Mouse (Mus musculus) hindbrain, embryonic 12.5 days (tissue): Measurements from ENCODE around the gene Pacsin2. TPM values are rescaled to one million over a fixed set of nuclear protein-coding genes. Genes with fewer than 3 reads are reported as not detected.
"Not testable (repeated sequence)": the region's sequence is repeated elsewhere in the genome, so short reads cannot be mapped to it uniquely, and the experiment has no call there.

Source experiments
- ATAC-seq: fragments of 200-750 bp; cut with Nextera tagmentation; 2 replicates; pipeline ENCODE4 v1.8.0; 2017; ENCODE audit warnings: moderate TSS enrichment; ENCODE audit not compliant: low FRiP score
- H3K27ac ChIP-seq: fragments of 300-500 bp; sonication (generic); 2 replicates; pipeline ENCODE4 v1.5.1; 2016; ENCODE audit warnings: mild to moderate bottlenecking
- H3K27me3 ChIP-seq: fragments of 300-500 bp; sonication (generic); 2 replicates; pipeline ENCODE4 v1.6.1; 2016; ENCODE audit warnings: mild to moderate bottlenecking
- H3K36me3 ChIP-seq: fragments of 300-500 bp; sonication (generic); 2 replicates; pipeline ENCODE4 v1.6.1; 2016; ENCODE audit warnings: mild to moderate bottlenecking
- H3K4me1 ChIP-seq: fragments of 300-500 bp; sonication (generic); 2 replicates; pipeline ENCODE4 v1.6.1; 2016
- H3K4me2 ChIP-seq: fragments of 300-500 bp; sonication (generic); replicated peaks from 2 replicates; pipeline ENCODE4 v1.6.1; 2016; ENCODE audit warnings: mild to moderate bottlenecking
- H3K4me3 ChIP-seq: fragments of 300-500 bp; sonication (generic); 2 replicates; pipeline ENCODE4 v1.5.1; 2016; ENCODE audit warnings: mild to moderate bottlenecking
- H3K9ac ChIP-seq: fragments of 300-500 bp; sonication (generic); 2 replicates; pipeline ENCODE4 v1.6.1; 2016; ENCODE audit warnings: mild to moderate bottlenecking, moderate library complexity
- H3K9me3 ChIP-seq: fragments of 300-500 bp; sonication (generic); replicated peaks from 2 replicates; pipeline ENCODE4 v1.6.1; 2016; ENCODE audit warnings: mild to moderate bottlenecking
- WGBS: fragments of 180-500 bp; shearing (Covaris S2); methylation state at CpG from one replicate; pipeline ENCODE4 v1.1.7; 2016; 5-methylcytosine and 5-hydroxymethylcytosine counted together
- polyA plus RNA-seq: library from polyadenylated mRNA; unstranded; fragments of >200 nt; fragmentation: Nextera tagmentation; extraction: Ambion mirVana; gene quantifications from 2 replicates; pipeline ENCODE4 v1.2.1, GENCODE M21; 2016

Pacsin2 gene
- 46.9 and 47.7 TPM in 2 replicates for polyA plus RNA-seq

DNA sequence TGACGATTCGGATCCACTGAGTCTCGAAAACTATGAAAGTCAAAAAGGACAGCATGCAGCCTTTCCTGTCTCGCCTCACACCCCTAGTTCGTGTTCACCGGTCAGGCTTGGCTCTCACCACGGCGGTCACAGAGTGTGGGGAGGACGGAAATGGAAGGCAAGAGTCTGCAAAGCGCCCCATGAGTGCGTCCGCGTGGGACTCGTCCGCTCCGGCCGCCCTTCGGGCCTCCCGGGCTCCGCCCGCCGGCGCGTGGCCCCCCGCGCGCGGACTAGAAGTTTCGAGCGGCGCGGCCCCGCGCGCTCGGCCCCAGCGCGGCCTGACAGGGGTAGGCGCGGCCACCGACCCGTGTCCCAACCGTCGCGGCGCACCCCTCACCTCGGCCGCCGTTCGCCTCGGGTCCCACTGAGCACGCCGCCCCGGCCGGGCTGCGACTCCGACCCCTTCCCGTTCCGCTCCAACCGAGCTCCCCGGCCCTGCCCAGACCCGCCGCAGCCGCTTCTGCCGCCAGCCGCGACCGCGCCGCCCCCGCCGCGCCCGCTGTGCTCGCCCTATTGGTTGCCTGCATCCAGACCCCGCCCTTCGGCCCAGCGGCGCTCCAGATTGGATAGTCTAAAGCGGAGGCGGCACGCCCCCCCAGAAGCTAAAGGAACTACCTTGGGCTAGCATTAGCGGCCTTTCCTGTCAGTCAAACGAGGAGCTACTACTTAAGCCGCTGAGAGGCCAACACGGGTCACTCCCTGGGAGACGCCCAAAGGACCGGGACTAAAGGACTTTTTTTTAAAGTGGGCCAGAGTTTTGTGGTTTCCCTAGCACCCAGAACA lies at the start of gene Pacsin2:
Pacsin2 (minus strand) TSS at position 524 of the 822 bp plus-strand sequence.
- H3K36me3 ChIP-seq: no peaks in the 10 kb centered on the region
- no peaks in the 10 kb centered on the region for H3K27me3 ChIP-seq
- peak within 1 kb of the TSS; percentile 40; the same call in 1 of the 2 replicates for H3K27ac ChIP-seq
- H3K9me3 ChIP-seq: no peaks in the 10 kb centered on the region
- peak within 1 kb of the TSS; percentile 82 for H3K4me2 ChIP-seq
- peak; percentile 98 for ATAC-seq
- peak within 1 kb of the TSS; percentile 85 for H3K9ac ChIP-seq
- WGBS: under 1% methylated on average over 83 of the region's 88 CpGs
- H3K4me1 ChIP-seq: peaks cover 10% of the 10 kb centered on the region
- H3K4me3 ChIP-seq: peak within 1 kb of the TSS; percentile 77

DNA sequence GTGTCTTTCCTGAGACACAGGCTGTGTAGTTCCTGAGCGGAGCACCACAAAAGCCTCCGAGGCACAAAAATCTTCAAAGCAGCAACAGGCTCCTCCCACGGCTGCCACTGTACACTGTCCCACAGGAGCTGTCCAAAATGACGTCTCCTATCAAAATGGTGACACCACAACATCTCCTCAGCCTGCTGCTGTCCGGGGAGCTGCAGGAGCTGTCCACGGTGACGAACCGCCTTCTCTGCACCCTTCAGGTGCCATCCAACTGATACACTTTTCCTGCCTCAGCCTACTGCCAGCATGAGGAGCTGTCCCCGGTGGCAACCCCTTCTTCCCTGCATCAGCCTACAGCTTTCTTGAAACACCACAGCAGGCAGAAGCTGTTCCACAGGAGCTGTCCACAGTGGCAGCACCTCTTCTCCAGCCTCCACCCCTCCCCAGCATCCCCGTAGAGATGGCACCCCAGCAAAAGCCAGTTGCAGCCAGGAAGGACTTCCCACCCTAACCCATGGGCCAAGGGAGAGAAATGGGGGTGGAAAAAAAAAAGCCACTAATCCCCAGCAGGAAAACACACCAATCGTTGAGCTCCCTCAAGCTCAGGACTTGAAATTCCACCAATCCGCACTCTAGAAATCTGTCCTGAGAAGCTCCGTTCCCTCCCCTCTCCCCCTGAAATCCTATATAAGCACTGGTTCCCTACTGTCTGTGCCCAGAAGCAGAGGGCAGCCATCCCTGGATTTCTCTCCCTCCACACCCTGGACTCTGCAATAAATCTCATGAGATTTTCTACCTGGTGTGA lies 48.3 kb upstream of the Pacsin2 start:
- Histone ChIP-seq H3K27me3 (no peaks in the 10 kb centered on the region), H3K36me3 (no peaks in the 10 kb centered on the region), H3K9ac (no peak overlapping the region), H3K4me1 (peaks cover 13% of the 10 kb centered on the region), H3K27ac (no peak overlapping the region), H3K4me2 (no peak overlapping the region), H3K4me3 (no peak overlapping the region), H3K9me3 (no peaks in the 10 kb centered on the region)
- 83% methylated on average over 13 of the region's 13 CpGs for WGBS
- no peak for ATAC-seq

DNA sequence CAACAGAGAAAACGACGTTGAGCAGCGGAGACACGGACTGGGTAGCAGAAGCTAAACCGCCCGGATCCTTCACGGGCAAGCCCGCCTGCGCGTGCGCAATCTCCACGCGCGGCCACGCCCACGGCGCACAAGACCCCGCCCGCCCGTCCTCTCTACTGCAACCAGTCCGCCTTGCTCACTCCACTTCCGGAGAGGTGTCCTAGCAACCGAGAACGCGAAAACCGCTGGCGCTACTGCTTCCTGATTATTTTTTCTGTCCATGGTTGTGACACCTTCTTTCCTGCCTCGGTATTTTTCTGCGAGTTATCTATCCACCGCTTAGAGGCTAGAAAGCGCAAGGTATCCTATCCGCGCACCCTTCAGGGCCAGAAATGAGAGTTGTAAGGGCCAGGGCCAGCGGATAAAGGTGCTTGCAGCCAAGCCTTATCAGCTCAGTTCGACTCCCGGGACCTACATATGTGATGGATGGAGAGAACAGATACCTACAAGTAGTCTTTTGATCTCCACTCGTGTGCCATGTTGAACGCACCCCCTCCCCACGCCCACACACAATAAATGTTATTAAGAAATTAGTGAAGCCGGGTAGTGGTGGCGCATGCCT lies 46.5 kb upstream of the Pacsin2 start, which contains the start of gene Ttll1:
Ttll1 (minus strand) TSS at position 89 of the 601 bp plus-strand sequence.
- WGBS: 13% methylated on average over 41 of the region's 41 CpGs
- peak; percentile 95 for ATAC-seq
- peak within 1 kb of the TSS; percentile 60 for H3K4me3 ChIP-seq

GRCm38 (mm10) chr15:83509950-83510804 lies 45.8 kb upstream of the Pacsin2 start:
- ATAC-seq: peak; percentile 89

More for the DNA sequence above, 46.5 kb upstream of the Pacsin2 start, which contains the start of gene Ttll1:
- peak within 1 kb of the TSS; percentile 73 for H3K9ac ChIP-seq
- no peaks in the 10 kb centered on the region for H3K9me3 ChIP-seq
- H3K27ac ChIP-seq: peak within 1 kb of the TSS; percentile 88
- H3K27me3 ChIP-seq: no peaks in the 10 kb centered on the region
- H3K4me1 ChIP-seq: peaks cover 13% of the 10 kb centered on the region
- peak within 1 kb of the TSS; percentile 71 for H3K4me2 ChIP-seq
- no peaks in the 10 kb centered on the region for H3K36me3 ChIP-seq

DNA sequence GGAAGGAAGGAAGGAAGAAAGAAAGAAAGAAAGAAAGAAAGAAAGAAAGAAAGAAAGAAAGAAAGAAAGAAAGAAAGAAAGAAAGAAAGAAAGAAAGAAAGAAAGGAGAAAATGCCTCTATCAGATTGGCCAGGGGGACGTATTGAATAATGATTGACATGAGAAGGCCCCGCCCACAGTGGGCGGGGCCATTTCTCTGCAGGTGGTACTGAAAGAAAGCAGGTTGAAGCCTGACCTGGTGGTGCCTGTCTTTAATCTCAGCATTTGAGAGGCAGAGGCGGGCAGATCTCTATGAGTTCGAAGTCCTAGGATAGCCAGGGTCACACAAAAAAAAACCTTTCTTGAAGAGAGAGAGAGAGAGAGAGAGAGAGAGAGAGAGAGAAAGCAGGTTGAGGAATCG lies 37.1 kb upstream of the Pacsin2 start:
- not testable (repeated sequence) for H3K27me3 ChIP-seq, H3K4me3 ChIP-seq, H3K9ac ChIP-seq, H3K4me1 ChIP-seq, H3K4me2 ChIP-seq, H3K27ac ChIP-seq, H3K9me3 ChIP-seq, ATAC-seq
- H3K36me3 ChIP-seq: peaks cover 77% of the 10 kb centered on the region
- 72% methylated on average over 6 of the region's 6 CpGs for WGBS

More at GRCm38 (mm10) chr15:83509950-83510804, 45.8 kb upstream of the Pacsin2 start:
- Histone ChIP-seq H3K9me3 (no peaks in the 10 kb centered on the region), H3K4me1 (peaks cover 13% of the 10 kb centered on the region), H3K36me3 (peaks cover 4% of the 10 kb centered on the region; the same call in 1 of the 2 replicates), H3K9ac (peak overlapping the region; percentile 73), H3K27me3 (no peaks in the 10 kb centered on the region), H3K4me3 (peak overlapping the region; percentile 60), H3K4me2 (peak overlapping the region; percentile 71), H3K27ac (peak overlapping the region; percentile 88)
- WGBS: 28% methylated on average over 17 of the region's 17 CpGs

- Histone ChIP-seq H3K36me3 (peaks cover 86% of the 10 kb centered on the region), H3K27me3 (no peaks in the 10 kb centered on the region), H3K4me1 (no peaks in the 10 kb centered on the region), H3K9me3 (no peaks in the 10 kb centered on the region), H3K27ac (no peak overlapping the region), H3K9ac (no peak overlapping the region), H3K4me3 (no peak overlapping the region), H3K4me2 (no peak overlapping the region)
- WGBS: 61% methylated on average over 3 of the region's 3 CpGs
- no peak for ATAC-seq
Measured at GRCm38 (mm10) chr15:83500352-83500751, 35.9 kb upstream of the Pacsin2 start.

- Histone ChIP-seq H3K9ac (no peak overlapping the region), H3K4me1 (no peaks in the 10 kb centered on the region), H3K27ac (no peak overlapping the region), H3K9me3 (no peaks in the 10 kb centered on the region), H3K4me3 (no peak overlapping the region), H3K27me3 (no peaks in the 10 kb centered on the region), H3K4me2 (no peak overlapping the region), H3K36me3 (peaks cover 87% of the 10 kb centered on the region)
- no peak for ATAC-seq
- 94% methylated on average over 10 of the region's 10 CpGs for WGBS
Measured at GRCm38 (mm10) chr15:83499211-83499755, 34.9 kb upstream of the Pacsin2 start.

DNA sequence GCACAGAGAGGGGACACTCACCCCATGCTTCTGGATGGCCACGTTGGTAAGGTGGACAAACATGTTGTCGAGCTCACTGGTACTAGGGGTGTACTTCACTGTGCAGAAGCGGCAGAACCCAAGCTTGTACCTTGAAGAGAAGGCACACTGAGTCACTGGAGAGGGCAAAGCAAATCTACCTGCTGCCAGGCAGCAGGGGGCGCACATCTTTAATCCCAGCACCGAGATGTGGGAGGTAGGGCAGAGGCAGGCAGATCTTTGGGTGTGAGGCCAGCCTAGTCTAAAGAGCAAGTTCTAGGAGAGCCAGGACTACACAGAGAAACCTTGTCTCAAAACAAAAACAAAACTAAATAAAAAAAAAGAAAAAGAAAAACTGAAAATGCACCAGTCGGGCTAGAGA lies 32.9 kb upstream of the Pacsin2 start:
- no peak overlapping the region for H3K27ac ChIP-seq
- H3K4me2 ChIP-seq: no peak overlapping the region
- 89% methylated on average over 6 of the region's 6 CpGs for WGBS
- ATAC-seq: no peak
- no peaks in the 10 kb centered on the region for H3K27me3 ChIP-seq
- H3K4me1 ChIP-seq: no peaks in the 10 kb centered on the region
- H3K9ac ChIP-seq: no peak overlapping the region
- no peak overlapping the region for H3K4me3 ChIP-seq
- H3K9me3 ChIP-seq: no peaks in the 10 kb centered on the region
- peaks cover 89% of the 10 kb centered on the region for H3K36me3 ChIP-seq

- H3K36me3 ChIP-seq: peaks cover 92% of the 10 kb centered on the region
Measured at GRCm38 (mm10) chr15:83495787-83496367, 31.5 kb upstream of the Pacsin2 start.

GRCm38 (mm10) chr15:83495195-83495594 lies 30.8 kb upstream of the Pacsin2 start:
- no peaks in the 10 kb centered on the region for H3K9me3 ChIP-seq
- no peak overlapping the region for H3K9ac ChIP-seq
- peaks cover 96% of the 10 kb centered on the region for H3K36me3 ChIP-seq
- H3K4me2 ChIP-seq: no peak overlapping the region
- H3K27me3 ChIP-seq: no peaks in the 10 kb centered on the region
- ATAC-seq: no peak
- no peaks in the 10 kb centered on the region for H3K4me1 ChIP-seq
- H3K27ac ChIP-seq: no peak overlapping the region
- 89% methylated on average over 3 of the region's 3 CpGs for WGBS
- H3K4me3 ChIP-seq: no peak overlapping the region

More at GRCm38 (mm10) chr15:83495787-83496367, 31.5 kb upstream of the Pacsin2 start:
- H3K4me1 ChIP-seq: no peaks in the 10 kb centered on the region
- ATAC-seq: no peak
- no peaks in the 10 kb centered on the region for H3K9me3 ChIP-seq
- H3K27me3 ChIP-seq: no peaks in the 10 kb centered on the region
- no peak overlapping the region for H3K4me3 ChIP-seq
- 0 out of 2 replicates have a peak overlapping the region, but pooled peaks have one; percentile 6 for H3K4me2 ChIP-seq
- no peak overlapping the region for H3K27ac ChIP-seq
- 67% methylated on average over 22 of the region's 22 CpGs for WGBS
- H3K9ac ChIP-seq: no peak overlapping the region

- Histone ChIP-seq H3K4me1 (no peaks in the 10 kb centered on the region), H3K27ac (no peak overlapping the region), H3K4me3 (no peak overlapping the region), H3K36me3 (peaks cover 96% of the 10 kb centered on the region), H3K9ac (no peak overlapping the region), H3K4me2 (no peak overlapping the region), H3K27me3 (no peaks in the 10 kb centered on the region), H3K9me3 (no peaks in the 10 kb centered on the region)
- WGBS: 84% methylated on average over 6 of the region's 6 CpGs
- ATAC-seq: no peak
Measured at GRCm38 (mm10) chr15:83494572-83494920, 30.1 kb upstream of the Pacsin2 start.
